Mouse (Mus musculus) leukemia stem cell, adult 10-12 weeks (primary cell): ENCODE measurements around the gene Spdef. TPM values are rescaled to one million over a fixed set of nuclear protein-coding genes. Genes with fewer than 3 reads are reported as not detected.

Experiments
- polyA plus RNA-seq: library from polyadenylated mRNA; stranded (reverse); fragments of >175 nt; gene quantifications from 2 replicates; pipeline ENCODE4 v1.2.3, GENCODE M21; 2012; ENCODE audit warnings: low replicate concordance

Gene Spdef
- polyA plus RNA-seq: 0.19 TPM in 1 of 2 replicates, not detected in the other

DNA sequence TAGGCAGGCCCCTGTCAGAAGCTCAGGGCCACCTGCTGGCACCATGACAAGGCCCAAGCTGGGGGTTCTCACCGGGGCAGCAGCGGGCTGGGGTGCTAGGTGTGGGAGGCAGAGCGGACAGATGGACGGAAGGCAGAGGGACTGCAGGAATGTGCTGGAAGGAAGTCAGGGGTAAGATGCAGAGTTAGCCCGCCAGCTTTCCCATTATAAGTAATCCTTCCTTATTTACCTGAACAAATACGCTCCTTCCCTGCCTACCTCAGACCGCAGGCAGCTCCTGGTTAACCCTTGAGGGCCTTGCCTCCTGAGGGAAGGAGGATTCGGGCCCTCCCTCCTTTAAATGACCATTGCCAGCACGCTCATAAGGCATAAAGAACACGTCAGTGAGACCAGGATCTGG, at the start of gene Spdef:
Gene Spdef (minus strand): TSS at position 186 of the 400 bp plus-strand sequence.

Other genes starting within 250 kb of the Spdef start
- gene Grm4, start 207.6 kb downstream of the Spdef start, polyA plus RNA-seq: 0.29 TPM in 1 of 2 replicates, not detected in the other
- gene Hmga1, start 172.5 kb downstream of the Spdef start, polyA plus RNA-seq: 299 and 1,297 TPM in 2 replicates
- gene AI413582, start 163.2 kb downstream of the Spdef start, polyA plus RNA-seq: 80.6 and 102 TPM in 2 replicates
- 92.5 and 160 TPM in 2 replicates for gene Nudt3, start 105.5 kb downstream of the Spdef start, polyA plus RNA-seq
- gene RPS10-NUDT3, start 93.7 kb downstream of the Spdef start, polyA plus RNA-seq: not detected in 2 replicates
- gene Rps10, start 92.3 kb downstream of the Spdef start, polyA plus RNA-seq: 786 and 3,591 TPM in 2 replicates
- 14.8 and 19.4 TPM in 2 replicates for gene Pacsin1, start 73.4 kb downstream of the Spdef start, polyA plus RNA-seq
- 56.1 and 85.8 TPM in 2 replicates for gene D17Wsu92e, start 91.7 kb upstream of the Spdef start, polyA plus RNA-seq
- gene Snrpc, start 109.2 kb upstream of the Spdef start, polyA plus RNA-seq: 386 and 636 TPM in 2 replicates
- 13.3 and 99.5 TPM in 2 replicates for gene Uhrf1bp1, start 127.5 kb upstream of the Spdef start, polyA plus RNA-seq
- 11.3 and 13.5 TPM in 2 replicates for gene Anks1, start 180.4 kb upstream of the Spdef start, polyA plus RNA-seq
- 31.5 and 34.5 TPM in 2 replicates for gene Taf11, start 180.9 kb upstream of the Spdef start, polyA plus RNA-seq